Mouse (Mus musculus) gonadal fat pad, adult 2 months (tissue): ENCODE data around the gene Gm21366. TPM values are rescaled to one million over a fixed set of nuclear protein-coding genes. Genes with fewer than 3 reads are reported as not detected.
"Not testable (repeated sequence)": the region's sequence is repeated elsewhere in the genome, so short reads cannot be mapped to it uniquely, and the experiment has no call there.

Experiments
- DNase-seq: peaks from one replicate; pipeline ENCODE4 v3.0.0-alpha.2; 2012; ENCODE audit warnings: low read depth
- polyA plus RNA-seq: library from polyadenylated mRNA; depleted of rRNA; stranded (reverse); fragments of >200 nt; gene quantifications from 2 replicates; pipeline ENCODE4 v1.2.3, GENCODE M21; 2012; rRNA removed

Gene Gm21366
- polyA plus RNA-seq, result not detected in 2 replicates

- not testable (repeated sequence) for DNase-seq
These were observed at the start of gene Gm21366 for GRCm38 (mm10) chrY:22861156-22861555. Gene Gm21366 (minus strand): TSS chrY:22861256.
